Mouse (Mus musculus) gastrocnemius, postnatal 25 days (tissue): Measurements from ENCODE around the gene Mag. TPM values are rescaled to one million over a fixed set of nuclear protein-coding genes. Genes with fewer than 3 reads are reported as not detected.
"Not testable (repeated sequence)": the region's sequence is repeated elsewhere in the genome, so short reads cannot be mapped to it uniquely, and the experiment has no call there.

Source experiments
- DNase-seq: peaks from one replicate; pipeline ENCODE4 v3.0.0; 2022
- long read RNA-seq, 2 experiments: library from polyadenylated mRNA; stranded (forward); transcript quantifications; one replicate each; pipeline ENCODE4 v2.0.0; 2021
- total RNA-seq, 2 experiments: library from RNA; stranded (reverse); gene quantifications; 1 replicate in 1 of 2; 2 replicates in 1 of 2; pipeline ENCODE4 v1.2.3; 2021

The Mag gene
- 1 to 10 TPM; 1.1 to 1.8 TPM for total RNA-seq
- long read RNA-seq, experiment 1 = 0 reads
- long read RNA-seq, experiment 2 = 0 reads

DNA sequence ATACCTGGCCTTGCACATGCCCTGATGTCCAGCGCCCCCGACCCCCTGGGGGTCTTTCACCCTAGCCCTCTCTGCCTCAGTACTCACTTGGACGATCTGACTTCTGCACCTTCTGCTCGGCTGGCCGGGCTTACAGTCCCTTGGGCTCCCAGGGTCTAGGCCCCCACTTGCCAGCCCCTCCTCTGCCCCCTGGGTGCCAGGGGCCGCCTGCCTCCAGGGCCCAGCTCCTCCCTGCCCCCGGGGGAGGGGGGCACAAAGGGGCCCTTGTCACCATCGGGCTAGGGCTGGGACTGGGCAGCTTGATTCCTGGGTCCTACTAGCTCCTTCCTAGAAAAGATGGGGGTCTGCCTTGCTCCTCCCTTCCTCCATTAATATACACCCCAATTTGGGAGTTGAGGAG, at the start of gene Mag:
Gene Mag, minus strand, starts transcription at position 142 of the 400 bp plus-strand sequence.
- no peak for DNase-seq

GRCm38 (mm10) chr7:30964366-30964765, 49.7 kb upstream of the Mag start:
- no peak for DNase-seq

DNA sequence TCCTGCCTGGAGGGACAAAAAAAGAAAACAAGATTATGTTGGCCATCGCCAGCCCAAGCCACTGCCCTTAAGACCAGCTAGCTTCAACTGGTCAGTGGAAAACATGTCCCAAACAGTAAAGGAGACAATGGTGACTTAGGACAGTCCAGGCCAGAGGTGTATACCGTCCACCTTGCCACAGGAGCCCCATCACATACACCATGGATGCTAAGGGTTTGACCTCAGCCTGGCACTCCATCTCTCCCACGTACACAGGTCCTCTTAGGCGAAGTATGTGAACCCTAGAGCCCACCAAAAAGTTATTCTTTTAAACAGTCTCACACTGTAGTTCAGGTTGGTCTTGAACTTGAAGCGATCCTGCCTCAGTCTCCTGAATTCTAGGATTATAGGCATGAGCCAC, 48.2 kb upstream of the Mag start:
- no peak for DNase-seq

DNA sequence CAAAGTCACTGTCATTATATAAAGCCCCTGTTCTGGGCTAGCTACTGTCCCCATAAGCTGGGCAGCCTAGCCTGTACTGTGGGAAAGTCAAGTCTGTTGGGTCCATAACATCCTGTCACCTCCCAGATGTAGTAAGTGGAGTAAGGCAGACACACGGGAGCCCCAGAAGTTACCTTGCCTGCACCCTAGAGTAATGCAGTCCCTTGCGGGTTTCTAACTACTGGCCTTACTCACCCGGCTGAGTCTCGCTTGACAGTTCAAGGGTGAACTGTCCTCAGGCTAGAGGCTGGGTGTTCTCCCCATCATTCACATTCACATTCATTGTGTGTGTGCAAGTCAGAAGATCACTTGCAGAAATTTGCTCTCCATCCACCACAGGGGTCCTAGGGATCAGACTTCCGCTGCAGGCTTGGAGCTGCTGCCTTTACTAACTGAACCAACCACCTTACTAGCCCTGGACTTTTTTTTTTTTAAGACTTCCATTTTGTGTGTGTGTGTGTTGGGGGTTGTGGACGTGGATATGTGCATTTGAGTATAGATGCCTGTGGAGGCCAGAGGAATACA, 45.2 kb upstream of the Mag start:
- DNase-seq = no peak

- no peak for DNase-seq
Measured at GRCm38 (mm10) chr7:30958866-30959487, 44.3 kb upstream of the Mag start.

- DNase-seq = no peak
Measured at GRCm38 (mm10) chr7:30958109-30958865, 43.6 kb upstream of the Mag start.

DNA sequence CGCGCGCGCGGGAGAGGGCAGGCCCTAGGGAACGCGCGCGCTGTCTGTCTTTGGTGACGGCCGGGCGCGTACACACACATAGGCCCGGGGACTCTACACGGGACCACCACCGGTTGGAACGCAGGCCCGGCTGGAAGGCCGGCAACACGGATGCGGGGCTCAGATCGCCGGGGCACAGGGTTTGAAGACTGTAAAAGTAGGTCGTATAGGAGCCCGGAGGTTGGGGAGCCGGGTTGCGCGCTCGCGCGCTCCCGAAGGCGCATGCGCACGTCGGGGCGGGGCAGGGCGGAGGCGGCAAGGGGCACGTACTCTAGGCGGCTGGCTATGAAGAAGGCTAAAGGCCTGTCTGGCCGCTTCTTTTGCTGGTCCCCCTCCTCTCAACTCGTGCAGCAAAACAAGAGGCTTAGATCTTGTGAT, 42.7 kb upstream of the Mag start:
- DNase-seq = peak; percentile 93

DNA sequence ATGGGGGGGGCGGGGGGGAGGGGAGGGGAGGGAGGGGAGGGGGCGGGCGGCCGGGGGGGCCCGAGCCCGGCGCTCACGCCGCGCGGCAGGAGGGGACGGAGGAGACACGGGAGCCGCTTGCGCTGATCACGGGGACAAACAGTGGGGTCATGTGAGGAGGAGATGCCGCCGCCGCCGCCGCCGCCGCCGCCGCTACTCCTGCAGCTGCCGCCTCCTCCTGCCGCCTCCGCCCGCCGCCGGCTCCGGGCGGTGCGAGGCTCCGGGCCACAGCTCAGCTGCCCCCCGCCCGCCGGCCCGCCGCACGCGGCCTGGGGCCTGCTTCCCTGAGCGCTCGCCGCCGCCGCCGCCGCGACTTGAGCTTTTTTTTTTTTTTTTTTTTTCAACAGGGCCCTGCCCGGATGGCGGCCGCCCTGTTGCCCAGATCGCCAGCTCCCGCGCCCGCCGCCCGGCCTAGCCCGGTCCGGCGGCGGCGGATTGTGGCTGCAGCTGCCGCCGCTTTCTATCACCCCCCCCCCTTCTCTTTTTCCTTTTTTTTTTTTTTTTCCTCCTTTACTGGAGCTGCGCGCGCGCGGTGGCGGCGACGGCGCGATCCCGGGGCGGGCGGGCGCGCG, 42.2 kb upstream of the Mag start, which contains the start of gene Usf2:
Gene Usf2, minus strand, starts transcription at position 48 of the 611 bp plus-strand sequence.
- peak; percentile 83 for DNase-seq

DNA sequence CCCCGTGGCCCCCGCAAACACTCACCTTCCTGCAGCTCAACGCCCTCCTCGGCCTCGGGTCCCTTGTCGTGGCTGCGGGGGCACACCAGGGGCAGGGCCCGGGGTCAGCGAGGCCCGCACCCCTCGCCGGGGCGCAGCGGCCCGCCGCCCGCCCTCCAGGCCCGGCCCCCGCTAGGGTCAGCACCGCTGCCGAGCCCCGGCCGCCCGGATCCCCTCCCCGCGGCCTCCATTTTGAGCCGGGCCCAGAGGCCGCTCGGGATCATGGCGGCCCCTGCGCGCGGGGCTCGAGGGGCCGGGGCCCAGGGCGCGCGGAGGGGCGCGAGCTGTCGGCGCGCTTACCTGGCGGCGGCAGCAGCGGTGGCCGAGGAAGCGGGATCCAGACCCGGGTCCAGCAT, 41.7 kb upstream of the Mag start:
- no peak for DNase-seq

- peak; percentile 89 for DNase-seq
Measured at GRCm38 (mm10) chr7:30955584-30956356, 41.1 kb upstream of the Mag start.

- no peak for DNase-seq
Measured at GRCm38 (mm10) chr7:30954971-30955520, 40.4 kb upstream of the Mag start.

DNA sequence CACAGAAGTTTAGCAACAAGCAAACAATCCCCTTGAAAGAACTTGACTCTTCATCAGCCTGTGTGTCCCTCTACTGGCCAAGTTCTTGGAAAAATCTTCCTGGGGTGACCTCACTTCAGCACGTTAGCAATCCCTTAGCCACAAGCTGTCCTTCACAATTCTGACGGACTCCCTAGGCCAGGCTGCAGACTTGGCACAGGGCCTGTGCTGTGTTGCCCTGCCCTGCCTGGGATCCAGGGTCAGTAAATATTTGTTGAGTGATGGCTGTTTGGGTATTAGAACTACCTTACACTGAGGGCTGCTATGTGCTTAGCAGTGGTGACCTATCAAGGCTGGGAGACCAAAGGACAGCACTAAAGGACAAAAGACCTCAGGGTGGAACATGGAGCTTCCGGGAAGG, 39.4 kb upstream of the Mag start:
- DNase-seq = no peak

- DNase-seq = no peak
Measured at GRCm38 (mm10) chr7:30953459-30953858, 38.8 kb upstream of the Mag start.

DNA sequence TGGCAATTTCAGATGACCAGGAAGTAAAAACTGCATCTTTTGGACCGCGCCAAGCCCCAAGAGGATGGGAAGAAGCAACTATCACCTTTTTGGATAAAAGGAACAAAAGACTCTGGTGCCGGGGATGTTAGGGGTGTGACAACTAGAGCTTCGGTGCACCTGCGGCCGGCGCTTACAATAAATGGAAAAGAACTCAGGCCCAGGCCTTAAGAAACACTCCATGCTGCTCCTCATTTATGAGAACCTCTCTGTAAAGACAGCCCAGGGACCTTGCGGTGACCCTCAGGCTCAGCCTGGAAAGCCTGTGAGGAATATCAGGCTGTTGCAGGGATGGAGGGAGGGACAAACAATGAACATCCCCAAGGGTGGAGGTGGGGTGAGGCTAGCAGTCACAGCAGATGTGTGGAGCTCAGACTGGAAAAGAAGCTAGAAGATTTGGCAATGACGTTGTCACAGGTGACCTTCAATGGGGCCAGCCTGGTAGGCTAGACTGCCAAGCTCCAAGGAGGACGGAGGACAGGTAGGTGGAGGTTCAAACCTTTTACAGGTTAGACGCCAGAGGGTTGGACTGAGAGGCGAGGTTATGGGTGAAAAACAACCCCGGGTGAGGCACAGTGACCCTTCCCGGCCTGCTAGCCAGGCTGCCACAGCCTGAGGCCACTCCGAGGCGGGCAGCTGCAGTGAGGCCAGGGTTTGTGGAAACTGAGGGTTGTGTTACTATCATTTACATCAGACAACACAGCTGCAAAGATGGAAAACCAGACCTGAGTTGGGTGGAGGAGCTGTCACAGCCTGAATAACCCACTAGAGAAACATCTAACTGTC, 38.0 kb upstream of the Mag start:
- DNase-seq = no peak

- not testable (repeated sequence) for DNase-seq
Measured at GRCm38 (mm10) chr7:30949902-30950301, 35.2 kb upstream of the Mag start.

DNA sequence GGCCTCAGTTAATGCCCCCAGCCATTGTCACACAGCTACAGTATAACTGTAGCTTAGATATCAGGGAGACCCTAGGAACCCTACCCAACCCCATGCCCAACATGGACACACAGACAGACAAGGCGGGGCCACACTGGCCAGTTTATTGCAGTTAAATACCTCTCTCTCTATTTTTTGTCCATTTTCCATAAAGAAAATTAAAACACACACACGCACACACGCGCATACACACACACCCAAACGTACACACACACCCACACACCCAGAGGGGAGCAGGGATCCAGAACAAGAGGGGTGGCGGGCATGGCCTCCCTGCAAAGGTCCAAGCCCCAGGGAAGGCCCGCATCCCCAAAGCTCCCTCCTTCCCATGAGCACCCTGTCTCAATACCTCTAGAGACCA, 31.2 kb upstream of the Mag start:
- DNase-seq = no peak

DNA sequence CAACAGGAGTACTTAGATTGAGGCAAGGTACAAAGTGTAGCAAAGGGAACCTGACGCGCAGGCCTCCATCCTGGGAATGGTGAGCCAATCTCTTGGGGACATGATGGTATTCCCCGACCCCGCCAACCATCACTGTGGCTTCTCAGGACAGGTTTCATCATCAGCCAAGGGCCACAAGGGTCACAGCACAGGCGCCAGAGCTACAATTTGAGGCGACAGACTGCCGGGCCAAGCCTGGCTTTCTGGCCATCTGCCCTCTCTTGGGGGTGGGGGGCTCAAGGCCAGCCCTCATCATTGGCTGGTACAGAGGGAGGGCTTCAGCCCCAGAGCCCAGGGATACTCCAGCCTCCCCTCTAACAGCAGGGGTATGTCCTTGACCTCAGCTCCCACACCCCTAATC, 30.8 kb upstream of the Mag start:
- not testable (repeated sequence) for DNase-seq

DNA sequence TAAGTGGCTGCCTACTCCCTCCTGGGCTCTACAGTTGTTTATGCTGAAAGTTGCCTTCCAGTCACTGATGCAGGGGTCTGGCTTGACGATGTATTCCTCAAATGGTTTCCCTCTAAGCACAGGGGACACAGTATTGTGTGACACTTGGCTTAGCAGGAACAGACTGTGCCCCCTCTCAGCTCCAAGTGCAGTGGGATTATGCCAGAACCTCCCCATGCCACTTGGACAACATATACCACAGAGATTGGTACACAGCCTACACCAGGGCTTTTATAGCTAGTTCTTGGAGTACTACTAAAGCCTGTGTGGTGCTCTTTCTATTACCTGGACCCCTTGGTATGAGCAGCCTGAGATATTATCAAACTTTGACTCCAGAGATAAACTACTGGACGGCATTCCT, 30.0 kb upstream of the Mag start:
- not testable (repeated sequence) for DNase-seq

DNA sequence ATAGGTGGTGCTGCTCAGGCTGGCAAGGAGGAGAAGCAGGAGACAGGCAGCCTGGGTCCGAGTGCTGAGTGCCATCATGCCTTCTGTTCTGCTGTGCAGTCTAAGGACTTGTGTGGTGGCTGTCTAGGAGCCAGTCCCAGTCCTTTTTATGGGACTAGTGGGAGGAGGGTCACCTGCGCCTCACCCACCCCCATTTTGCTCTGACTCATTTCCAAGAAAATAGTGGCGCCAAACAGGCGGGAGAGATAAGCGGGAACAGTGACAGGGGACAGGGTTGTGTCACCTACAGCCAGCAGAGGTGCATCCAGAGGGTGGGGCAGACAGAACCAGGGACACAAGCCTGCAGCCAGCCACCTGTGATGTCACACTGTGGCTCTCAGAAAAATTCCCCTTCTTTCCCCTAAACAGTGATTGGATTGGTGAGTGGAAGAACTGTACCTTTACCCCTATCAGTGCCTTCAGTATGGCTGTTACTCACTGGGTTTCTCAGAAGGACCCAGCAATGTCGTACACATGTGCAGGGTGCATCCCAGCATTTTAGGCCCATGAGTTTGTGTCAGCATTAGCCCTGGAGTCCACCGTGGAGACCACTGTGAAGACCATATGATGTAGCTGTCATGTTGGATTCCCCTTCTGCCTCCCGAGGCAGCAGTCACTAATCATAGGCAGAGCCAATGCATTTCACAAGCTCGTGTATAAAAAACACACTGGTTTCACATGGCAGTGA, 29.4 kb upstream of the Mag start, which contains the start of gene Hamp:
Gene Hamp, minus strand, starts transcription at position 124 of the 727 bp plus-strand sequence.
- no peak for DNase-seq

DNA sequence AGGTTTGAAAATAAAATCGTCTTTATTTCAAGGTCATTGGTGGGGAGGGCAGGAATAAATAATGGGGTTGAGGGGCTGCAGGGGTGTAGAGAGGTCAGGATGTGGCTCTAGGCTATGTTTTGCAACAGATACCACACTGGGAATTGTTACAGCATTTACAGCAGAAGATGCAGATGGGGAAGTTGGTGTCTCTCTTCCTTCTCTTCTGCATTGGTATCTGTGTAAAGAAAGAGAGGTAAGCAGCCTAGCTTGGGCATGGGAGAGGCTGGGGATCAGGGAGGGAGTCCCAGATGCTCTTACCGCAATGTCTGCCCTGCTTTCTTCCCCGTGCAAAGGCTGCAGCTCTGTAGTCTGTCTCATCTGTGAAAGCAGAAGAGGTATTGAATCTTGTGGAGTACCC, 27.7 kb upstream of the Mag start:
- DNase-seq = not testable (repeated sequence)
